Mouse (Mus musculus) intestine, embryonic 15.5 days (tissue): ENCODE measurements around the gene Commd2. TPM values are rescaled to one million over a fixed set of nuclear protein-coding genes. Genes with fewer than 3 reads are reported as not detected.

Source experiments
- ATAC-seq: fragments of 200-750 bp; cut with Nextera tagmentation; 2 replicates; pipeline ENCODE4 v1.8.0; 2017; ENCODE audit warnings: moderate TSS enrichment, moderate library complexity
- H3K27ac ChIP-seq: fragments of 300-500 bp; sonication (generic); 2 replicates; pipeline ENCODE4 v1.5.1; 2015; ENCODE audit warnings: mild to moderate bottlenecking, inconsistent platforms
- H3K27me3 ChIP-seq: fragments of 300-500 bp; sonication (generic); replicated peaks from 2 replicates; pipeline ENCODE4 v1.6.1; 2015; ENCODE audit warnings: inconsistent platforms
- H3K36me3 ChIP-seq: fragments of 300-500 bp; sonication (generic); 2 replicates; pipeline ENCODE4 v1.6.1; 2015; ENCODE audit warnings: inconsistent platforms
- H3K4me1 ChIP-seq: fragments of 300-500 bp; sonication (generic); replicated peaks from 2 replicates; pipeline ENCODE4 v1.6.1; 2015; ENCODE audit warnings: inconsistent platforms
- H3K4me2 ChIP-seq: fragments of 300-500 bp; sonication (generic); replicated peaks from 2 replicates; pipeline ENCODE4 v1.6.1; 2015; ENCODE audit warnings: mild to moderate bottlenecking, inconsistent platforms
- H3K4me3 ChIP-seq: fragments of 300-500 bp; sonication (generic); replicated peaks from 2 replicates; pipeline ENCODE4 v1.5.1; 2015; ENCODE audit warnings: inconsistent platforms
- H3K9ac ChIP-seq: fragments of 300-500 bp; sonication (generic); 2 replicates; pipeline ENCODE4 v1.6.1; 2015; ENCODE audit warnings: inconsistent platforms
- H3K9me3 ChIP-seq: fragments of 300-500 bp; sonication (generic); 2 replicates; pipeline ENCODE4 v1.6.1; 2016; ENCODE audit warnings: inconsistent platforms
- WGBS: fragments of 180-500 bp; shearing (Covaris S2); methylation state at CpG from one replicate; pipeline ENCODE4 v1.1.7; 2015; 5-methylcytosine and 5-hydroxymethylcytosine counted together
- polyA plus RNA-seq: library from polyadenylated mRNA; unstranded; fragments of >200 nt; fragmentation: Nextera tagmentation; extraction: Ambion mirVana; gene quantifications from 2 replicates; pipeline ENCODE4 v1.2.1, GENCODE M21; 2015

Commd2 gene
- polyA plus RNA-seq, 1 experiment from 2014 or later: 79.6 TPM

GRCm38 (mm10) chr3:57604618-57605015, 46.9 kb downstream of the Commd2 start:
- Histone ChIP-seq H3K4me2 (no peak overlapping the region), H3K4me3 (no peak overlapping the region), H3K27me3 (no peaks in the 10 kb centered on the region), H3K4me1 (no peaks in the 10 kb centered on the region), H3K27ac (no peak overlapping the region), H3K9ac (no peak overlapping the region), H3K9me3 (no peaks in the 10 kb centered on the region), H3K36me3 (no peaks in the 10 kb centered on the region)
- WGBS: 41% methylated on average over 1 of the region's 1 CpGs
- ATAC-seq: no peak

GRCm38 (mm10) chr3:57603891-57604617, 47.5 kb downstream of the Commd2 start:
- Histone ChIP-seq H3K4me2 (no peak overlapping the region), H3K27me3 (no peaks in the 10 kb centered on the region), H3K27ac (no peak overlapping the region), H3K9ac (no peak overlapping the region), H3K36me3 (no peaks in the 10 kb centered on the region), H3K4me1 (no peaks in the 10 kb centered on the region), H3K4me3 (no peak overlapping the region), H3K9me3 (no peaks in the 10 kb centered on the region)
- no peak; the same call in 1 of the 2 replicates for ATAC-seq
- 60% methylated on average over 5 of the region's 5 CpGs for WGBS

- Histone ChIP-seq H3K27ac (no peak overlapping the region), H3K4me1 (no peaks in the 10 kb centered on the region), H3K9ac (no peak overlapping the region), H3K4me3 (no peak overlapping the region), H3K27me3 (no peaks in the 10 kb centered on the region), H3K4me2 (no peak overlapping the region), H3K36me3 (no peaks in the 10 kb centered on the region), H3K9me3 (no peaks in the 10 kb centered on the region)
- no peak for ATAC-seq
- 79% methylated on average over 4 of the region's 4 CpGs for WGBS
These were observed 48.9 kb downstream of the Commd2 start for GRCm38 (mm10) chr3:57602610-57603009.

- Histone ChIP-seq H3K9ac (no peak overlapping the region), H3K36me3 (no peaks in the 10 kb centered on the region), H3K9me3 (no peaks in the 10 kb centered on the region), H3K4me2 (no peak overlapping the region), H3K4me1 (no peaks in the 10 kb centered on the region), H3K4me3 (no peak overlapping the region), H3K27ac (no peak overlapping the region), H3K27me3 (no peaks in the 10 kb centered on the region)
- no peak for ATAC-seq
- WGBS: 36% methylated on average over 7 of the region's 7 CpGs
These were observed 54.9 kb downstream of the Commd2 start for GRCm38 (mm10) chr3:57596566-57596965.

GRCm38 (mm10) chr3:57595506-57595905, 56.0 kb downstream of the Commd2 start:
- no peaks in the 10 kb centered on the region for H3K4me1 ChIP-seq
- ATAC-seq: no peak

More at GRCm38 (mm10) chr3:57595506-57595905, 56.0 kb downstream of the Commd2 start:
- Histone ChIP-seq H3K9me3 (no peaks in the 10 kb centered on the region), H3K4me2 (no peak overlapping the region), H3K27me3 (no peaks in the 10 kb centered on the region), H3K27ac (no peak overlapping the region), H3K36me3 (no peaks in the 10 kb centered on the region), H3K9ac (no peak overlapping the region), H3K4me3 (no peak overlapping the region)

Other genes starting within 250 kb of the Commd2 start
- gene Tm4sf4, start 226.4 kb downstream of the Commd2 start, polyA plus RNA-seq: 44.0 and 44.9 TPM in 2 replicates
- 15.1 and 16.3 TPM in 2 replicates for gene Wwtr1, start 75.8 kb downstream of the Commd2 start, polyA plus RNA-seq
- 0.06 and 0.10 TPM in 2 replicates for gene Ankub1, start 41.1 kb upstream of the Commd2 start, polyA plus RNA-seq
- gene Rnf13, start 84.3 kb upstream of the Commd2 start, polyA plus RNA-seq: 77.0 and 82.8 TPM in 2 replicates
- gene Pfn2, start 196.4 kb upstream of the Commd2 start, polyA plus RNA-seq: 75.2 and 85.1 TPM in 2 replicates